Mouse (Mus musculus) embryonic fibroblast, embryonic 13.5 days (primary cell): ENCODE results near the gene Stox1. TPM values are rescaled to one million over a fixed set of nuclear protein-coding genes. Genes with fewer than 3 reads are reported as not detected.

ENCODE experiments used
- H3K27ac ChIP-seq: 2 replicates; pipeline ENCODE4 v1.5.1; 2012; ENCODE audit warnings: low read length, control low read depth, inconsistent platforms; ENCODE audit not compliant: insufficient read depth
- H3K4me1 ChIP-seq: 2 replicates; pipeline ENCODE4 v1.6.1; 2011; ENCODE audit warnings: low read length; ENCODE audit not compliant: control insufficient read depth, insufficient read depth
- H3K4me3 ChIP-seq: 2 replicates; pipeline ENCODE4 v1.5.1; 2011; ENCODE audit warnings: mild to moderate bottlenecking, control low read depth, low read length; ENCODE audit not compliant: insufficient read depth
- CTCF ChIP-seq: IDR thresholded peaks from 2 replicates; pipeline ENCODE4 v1.5.1; 2011; ENCODE audit warnings: mild to moderate bottlenecking, control low read depth, low read length, moderate library complexity, borderline replicate concordance; ENCODE audit not compliant: insufficient read depth
- POLR2A ChIP-seq: IDR thresholded peaks from 2 replicates; pipeline ENCODE4 v1.6.1; 2011; ENCODE audit warnings: low read depth, mild to moderate bottlenecking, control low read depth, low read length, moderate library complexity
- polyA plus RNA-seq: library from polyadenylated mRNA; stranded (reverse); fragments of >200 nt; gene quantifications from 2 replicates; pipeline ENCODE4 v1.2.4, GENCODE M21; 2011; ENCODE audit warnings: low read depth; ENCODE audit not compliant: missing spikeins, insufficient read length

The Stox1 gene
- polyA plus RNA-seq, 1 experiment = not detected

GRCm38 (mm10) chr10:62669245-62669644 lies 56.7 kb downstream of the Stox1 start:
- TF ChIP-seq CTCF = no peak
- no peak for TF ChIP-seq POLR2A
- H3K4me3 ChIP-seq = no peak overlapping the region

GRCm38 (mm10) chr10:62668463-62668862 lies 57.5 kb downstream of the Stox1 start:
- no peak for TF ChIP-seq POLR2A
- no peak for TF ChIP-seq CTCF
- H3K4me3 ChIP-seq = no peak overlapping the region
- H3K27ac ChIP-seq = no peak overlapping the region
- H3K4me1 ChIP-seq = no peaks in the 10 kb centered on the region

More at GRCm38 (mm10) chr10:62669245-62669644, 56.7 kb downstream of the Stox1 start:
- Histone ChIP-seq H3K27ac (no peak overlapping the region), H3K4me1 (no peaks in the 10 kb centered on the region)

- Histone ChIP-seq H3K27ac (no peak overlapping the region), H3K4me1 (no peaks in the 10 kb centered on the region), H3K4me3 (no peak overlapping the region)
- TF ChIP-seq CTCF (no peak), POLR2A (no peak)
Observed at GRCm38 (mm10) chr10:62668043-62668442, 57.9 kb downstream of the Stox1 start.

GRCm38 (mm10) chr10:62664963-62665590 lies 60.9 kb downstream of the Stox1 start:
- Histone ChIP-seq H3K27ac (no peak overlapping the region), H3K4me3 (no peak overlapping the region), H3K4me1 (no peaks in the 10 kb centered on the region)
- TF ChIP-seq CTCF (no peak), POLR2A (no peak)

- TF ChIP-seq POLR2A = no peak
- no peak for TF ChIP-seq CTCF
- H3K27ac ChIP-seq = no peak overlapping the region
- no peak overlapping the region for H3K4me3 ChIP-seq
- no peaks in the 10 kb centered on the region for H3K4me1 ChIP-seq
Observed at GRCm38 (mm10) chr10:62664171-62664570, 61.8 kb downstream of the Stox1 start.

GRCm38 (mm10) chr10:62656711-62657110 lies 69.2 kb downstream of the Stox1 start:
- Histone ChIP-seq H3K4me1 (no peaks in the 10 kb centered on the region), H3K27ac (no peak overlapping the region), H3K4me3 (no peak overlapping the region)
- TF ChIP-seq CTCF (no peak), POLR2A (no peak)

GRCm38 (mm10) chr10:62651961-62652360 lies 74.0 kb downstream of the Stox1 start:
- TF ChIP-seq POLR2A (0 out of 2 replicates have a peak, but pooled peaks have one; percentile 19), CTCF (no peak)
- Histone ChIP-seq H3K4me1 (peaks cover 5% of the 10 kb centered on the region; the same call in 1 of the 2 replicates), H3K27ac (peak overlapping the region; percentile 92), H3K4me3 (peak overlapping the region; percentile 63)

GRCm38 (mm10) chr10:62650881-62651810 lies 74.8 kb downstream of the Stox1 start, which contains the start of gene Ddx50:
Gene Ddx50 (minus strand): TSS chr10:62651218.
- Histone ChIP-seq H3K4me1 (peaks cover 5% of the 10 kb centered on the region; the same call in 1 of the 2 replicates), H3K27ac (peak within 1 kb of the TSS; percentile 93), H3K4me3 (peak within 1 kb of the TSS; percentile 88)
- peak; percentile 89 for TF ChIP-seq POLR2A
- no peak for TF ChIP-seq CTCF

- peak overlapping the region; percentile 88 for H3K4me3 ChIP-seq
Observed at GRCm38 (mm10) chr10:62650358-62650782, 75.6 kb downstream of the Stox1 start.

More at GRCm38 (mm10) chr10:62650358-62650782, 75.6 kb downstream of the Stox1 start:
- peak; percentile 42; the same call in 1 of the 2 replicates for TF ChIP-seq POLR2A
- no peak for TF ChIP-seq CTCF
- peak overlapping the region; percentile 93 for H3K27ac ChIP-seq
- peaks cover 5% of the 10 kb centered on the region; the same call in 1 of the 2 replicates for H3K4me1 ChIP-seq

Other genes starting within 250 kb of the Stox1 start
- gene Vps26a, start 239.3 kb downstream of the Stox1 start, polyA plus RNA-seq = 72.3 and 78.1 TPM in 2 replicates
- gene Srgn, start 198.7 kb downstream of the Stox1 start, polyA plus RNA-seq = 0.72 and 1.9 TPM in 2 replicates
- gene Kif1bp, start 147.7 kb downstream of the Stox1 start, polyA plus RNA-seq = 34.4 and 37.0 TPM in 2 replicates
- gene Ddx21, start 123.8 kb downstream of the Stox1 start, polyA plus RNA-seq = 68.2 and 82.4 TPM in 2 replicates
- gene Ddx50, start 74.9 kb downstream of the Stox1 start, polyA plus RNA-seq = 119 and 165 TPM in 2 replicates
- gene Ccar1, start 66.2 kb upstream of the Stox1 start, polyA plus RNA-seq = 101 and 108 TPM in 2 replicates
- gene Tet1, start 182.9 kb upstream of the Stox1 start, polyA plus RNA-seq = 2.4 and 8.8 TPM in 2 replicates
- gene Slc25a16, start 194.5 kb upstream of the Stox1 start, polyA plus RNA-seq = 16.6 and 18.6 TPM in 2 replicates
- gene Dna2, start 220.9 kb upstream of the Stox1 start, polyA plus RNA-seq = 4.7 and 5.1 TPM in 2 replicates